Mouse (Mus musculus): ENCODE data around the gene Ccng2. TPM values are rescaled to one million over a fixed set of nuclear protein-coding genes. Genes with fewer than 3 reads are reported as not detected.

Gene Ccng2
- polyA plus RNA-seq, 1 experiment = 20.0 TPM

DNA sequence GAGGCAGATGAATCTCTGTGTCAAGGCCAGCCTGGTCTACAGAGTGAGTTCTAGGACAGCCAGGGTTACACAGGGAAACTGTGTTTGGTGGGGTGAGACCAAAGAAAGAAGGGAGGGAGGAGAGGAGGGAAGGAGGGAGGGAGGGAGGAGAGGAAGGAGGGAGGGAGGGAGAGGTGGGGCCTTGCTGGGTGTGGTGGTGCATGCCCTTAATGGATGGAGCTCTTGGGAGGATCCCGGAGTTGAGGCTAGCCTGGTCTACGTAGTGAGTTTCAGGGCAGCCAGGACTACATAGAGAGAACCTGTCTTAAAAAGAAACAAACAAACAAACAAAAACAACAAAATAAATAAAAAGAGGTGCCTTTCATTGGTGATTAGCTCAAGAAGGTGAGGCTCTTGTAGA lies 34.2 kb upstream of the Ccng2 start:
- Histone ChIP-seq H3K27me3 (replicated peaks; ENCODE audit: control insufficient read depth, insufficient read depth, low read length) (no peaks in the 10 kb centered on the region; the same call in 1 of the 2 replicates), H3K27ac (ENCODE audit: insufficient read depth, low read depth, low read length) (no peak overlapping the region), H3K4me3 (ENCODE audit: insufficient read depth, low read depth, low read length) (no peak overlapping the region), H3K36me3 (ENCODE audit: control insufficient read depth, insufficient read depth, low read length) (no peaks in the 10 kb centered on the region), H3K4me1 (ENCODE audit: control insufficient read depth, insufficient read depth, low read length) (no peaks in the 10 kb centered on the region)
- DNase-seq = no peak
- 96% methylated on average over 2 of the region's 2 CpGs for WGBS
- TF ChIP-seq CTCF (conservative IDR thresholded peaks at IDR 0.05; ENCODE audit: insufficient read depth, insufficient read length, low read depth, low read length) (no peak), POLR2A (IDR thresholded peaks at IDR 0.05; ENCODE audit: low read depth, low read length) (no peak)

DNA sequence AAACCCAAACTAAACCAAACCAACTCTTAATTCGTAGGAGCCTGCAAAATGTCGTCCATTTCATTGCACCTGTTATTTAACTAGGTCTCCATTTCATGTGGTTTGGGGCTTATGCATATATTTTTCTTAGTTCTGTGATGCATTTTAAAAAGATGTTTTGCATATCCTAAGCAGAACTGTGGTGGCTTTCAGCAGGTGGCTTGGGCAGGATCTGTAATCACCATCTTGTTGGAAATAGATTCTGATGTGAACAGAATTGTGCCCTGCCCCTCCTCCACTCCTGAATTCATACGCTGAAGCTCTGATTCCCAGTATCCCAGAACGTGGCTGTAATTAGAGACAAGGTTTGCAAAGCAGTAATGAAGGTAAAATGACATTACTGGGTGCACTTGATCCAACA lies 32.9 kb upstream of the Ccng2 start:
- no peak overlapping the region for H3K27ac ChIP-seq (ENCODE audit: insufficient read depth, low read depth, low read length)
- H3K36me3 ChIP-seq (ENCODE audit: control insufficient read depth, insufficient read depth, low read length) = no peaks in the 10 kb centered on the region
- H3K4me3 ChIP-seq (ENCODE audit: insufficient read depth, low read depth, low read length) = no peak overlapping the region
- no peaks in the 10 kb centered on the region; the same call in 1 of the 2 replicates for H3K27me3 ChIP-seq (replicated peaks; ENCODE audit: control insufficient read depth, insufficient read depth, low read length)
- TF ChIP-seq CTCF (conservative IDR thresholded peaks at IDR 0.05; ENCODE audit: insufficient read depth, insufficient read length, low read depth, low read length) (no peak), POLR2A (IDR thresholded peaks at IDR 0.05; ENCODE audit: low read depth, low read length) (no peak)
- DNase-seq = no peak
- WGBS = 49% methylated on average over 4 of the region's 4 CpGs
- no peaks in the 10 kb centered on the region for H3K4me1 ChIP-seq (ENCODE audit: control insufficient read depth, insufficient read depth, low read length)

DNA sequence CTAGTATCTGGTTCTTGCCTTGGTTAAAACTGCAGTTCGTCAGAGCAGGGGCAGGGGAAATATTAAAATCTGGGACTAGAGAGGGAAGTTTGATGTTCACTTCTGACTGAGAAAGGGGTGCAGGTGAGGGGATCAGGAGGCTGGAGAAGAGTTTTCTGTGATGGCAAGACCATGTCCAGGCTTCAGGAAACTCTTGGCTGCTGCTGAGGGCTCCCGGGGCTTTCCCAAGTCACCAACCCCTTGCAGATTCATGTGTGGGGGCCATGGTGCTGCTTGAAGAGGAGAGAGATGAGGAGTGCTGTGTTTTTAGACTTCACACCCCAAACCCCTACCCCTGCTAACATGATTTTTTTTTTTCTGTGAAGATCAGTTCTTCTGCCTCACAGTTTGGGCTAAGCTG lies 32.5 kb upstream of the Ccng2 start:
- DNase-seq = no peak
- no peak for TF ChIP-seq CTCF (conservative IDR thresholded peaks at IDR 0.05; ENCODE audit: insufficient read depth, insufficient read length, low read depth, low read length)

DNA sequence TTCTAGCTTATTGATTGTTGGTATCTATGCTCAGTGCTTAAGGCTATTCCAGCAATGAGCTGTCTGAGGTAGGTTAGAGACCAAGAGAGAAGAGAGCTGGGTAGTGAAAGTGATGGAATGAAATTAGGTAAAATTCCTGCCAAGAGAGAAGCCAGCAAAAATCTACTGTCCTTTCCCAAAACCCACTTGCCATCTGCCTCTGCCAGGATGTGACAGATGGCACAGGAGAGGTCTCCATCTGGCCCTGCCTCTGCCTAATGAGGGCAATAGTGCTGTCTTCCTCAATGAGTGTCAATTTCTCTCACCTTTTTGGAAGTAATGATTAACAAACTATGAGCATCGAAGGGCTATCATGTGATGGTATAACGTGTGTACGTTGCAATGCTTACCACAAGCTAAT lies 31.2 kb upstream of the Ccng2 start:
- Histone ChIP-seq H3K27me3 (replicated peaks; ENCODE audit: control insufficient read depth, insufficient read depth, low read length) (no peaks in the 10 kb centered on the region; the same call in 1 of the 2 replicates), H3K36me3 (ENCODE audit: control insufficient read depth, insufficient read depth, low read length) (no peaks in the 10 kb centered on the region), H3K4me3 (ENCODE audit: insufficient read depth, low read depth, low read length) (no peak overlapping the region), H3K4me1 (ENCODE audit: control insufficient read depth, insufficient read depth, low read length) (no peaks in the 10 kb centered on the region), H3K27ac (ENCODE audit: insufficient read depth, low read depth, low read length) (no peak overlapping the region)
- DNase-seq = no peak
- TF ChIP-seq CTCF (conservative IDR thresholded peaks at IDR 0.05; ENCODE audit: insufficient read depth, insufficient read length, low read depth, low read length) = no peak
- no peak for TF ChIP-seq POLR2A (IDR thresholded peaks at IDR 0.05; ENCODE audit: low read depth, low read length)
- WGBS = 69% methylated on average over 3 of the region's 3 CpGs

More for the DNA sequence above, 32.5 kb upstream of the Ccng2 start:
- WGBS = 86% methylated on average over 2 of the region's 2 CpGs
- H3K27me3 ChIP-seq (replicated peaks; ENCODE audit: control insufficient read depth, insufficient read depth, low read length) = no peaks in the 10 kb centered on the region; the same call in 1 of the 2 replicates
- H3K27ac ChIP-seq (ENCODE audit: insufficient read depth, low read depth, low read length) = no peak overlapping the region
- H3K4me3 ChIP-seq (ENCODE audit: insufficient read depth, low read depth, low read length) = no peak overlapping the region
- no peaks in the 10 kb centered on the region for H3K36me3 ChIP-seq (ENCODE audit: control insufficient read depth, insufficient read depth, low read length)
- H3K4me1 ChIP-seq (ENCODE audit: control insufficient read depth, insufficient read depth, low read length) = no peaks in the 10 kb centered on the region

DNA sequence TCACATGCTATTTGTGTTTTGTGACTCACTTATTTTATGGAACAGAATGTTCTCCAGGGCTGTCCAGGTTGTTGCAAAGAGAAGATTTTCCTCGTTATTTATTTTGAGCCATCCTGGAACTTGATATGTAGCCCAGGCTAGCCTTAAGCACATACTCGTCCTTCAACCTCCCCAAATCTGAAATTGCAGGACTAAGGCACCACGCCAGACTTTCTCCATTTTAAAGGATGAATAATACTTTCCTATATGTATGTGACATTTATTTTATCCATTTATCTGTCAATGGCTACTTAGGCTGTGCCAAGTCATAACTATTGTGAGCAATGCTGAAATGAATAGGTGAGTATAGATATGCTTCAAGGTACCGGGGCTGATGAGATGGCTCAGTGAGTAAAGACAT lies 30.5 kb upstream of the Ccng2 start:
- no peak for DNase-seq
- no peaks in the 10 kb centered on the region for H3K27me3 ChIP-seq (replicated peaks; ENCODE audit: control insufficient read depth, insufficient read depth, low read length)
- no peaks in the 10 kb centered on the region for H3K4me1 ChIP-seq (ENCODE audit: control insufficient read depth, insufficient read depth, low read length)
- TF ChIP-seq CTCF (conservative IDR thresholded peaks at IDR 0.05; ENCODE audit: insufficient read depth, insufficient read length, low read depth, low read length) (no peak), POLR2A (IDR thresholded peaks at IDR 0.05; ENCODE audit: low read depth, low read length) (no peak)
- 84% methylated on average over 4 of the region's 4 CpGs for whole genome bisulfite sequencing
- H3K4me3 ChIP-seq (ENCODE audit: insufficient read depth, low read depth, low read length) = no peak overlapping the region
- no peaks in the 10 kb centered on the region for H3K36me3 ChIP-seq (ENCODE audit: control insufficient read depth, insufficient read depth, low read length)
- H3K27ac ChIP-seq (ENCODE audit: insufficient read depth, low read depth, low read length) = no peak overlapping the region

DNA sequence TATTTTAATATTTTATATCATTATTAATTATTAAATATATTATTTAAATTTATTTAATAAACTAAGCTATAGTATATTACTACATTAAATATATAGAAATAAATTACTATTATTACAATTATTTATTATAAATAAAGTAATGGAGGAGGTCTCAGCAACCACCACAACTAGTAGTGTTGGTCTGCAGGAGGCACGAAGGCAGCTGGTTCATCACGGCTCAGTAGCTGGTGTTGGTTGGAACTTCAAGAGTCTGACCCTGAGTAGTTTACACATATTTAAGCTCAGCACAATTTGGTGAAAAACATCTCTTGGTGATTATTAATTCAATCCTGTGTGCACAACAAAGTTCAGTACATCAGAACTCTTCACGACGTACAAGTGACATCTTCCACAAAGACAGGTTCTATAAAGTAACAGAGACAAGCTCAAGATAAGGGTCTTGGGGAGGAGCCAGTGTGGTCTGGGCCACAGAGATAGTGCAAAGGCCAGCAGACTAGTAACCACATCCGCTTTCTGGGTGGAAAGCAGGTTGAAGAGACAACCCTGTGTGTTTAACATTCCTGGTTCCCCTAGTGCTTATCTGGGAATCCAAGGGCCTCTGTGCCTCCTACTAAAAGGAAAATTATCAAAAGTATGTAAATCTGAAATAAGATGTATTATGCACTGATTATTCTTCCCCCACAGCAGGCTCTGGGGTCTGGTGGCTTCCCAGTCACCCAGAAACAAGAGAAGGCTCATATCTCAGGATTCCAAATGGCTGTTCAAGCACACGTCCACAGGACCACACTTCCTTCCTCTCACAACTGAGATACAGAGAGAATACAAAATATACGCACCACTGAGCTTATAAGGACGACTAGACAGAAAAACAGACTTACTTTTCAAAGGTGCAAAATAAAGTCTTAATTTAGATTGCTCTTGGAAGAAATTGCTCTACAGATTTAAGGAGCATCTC lies 27.2 kb upstream of the Ccng2 start:
- no peak overlapping the region for H3K27ac ChIP-seq (ENCODE audit: insufficient read depth, low read depth, low read length)

DNA sequence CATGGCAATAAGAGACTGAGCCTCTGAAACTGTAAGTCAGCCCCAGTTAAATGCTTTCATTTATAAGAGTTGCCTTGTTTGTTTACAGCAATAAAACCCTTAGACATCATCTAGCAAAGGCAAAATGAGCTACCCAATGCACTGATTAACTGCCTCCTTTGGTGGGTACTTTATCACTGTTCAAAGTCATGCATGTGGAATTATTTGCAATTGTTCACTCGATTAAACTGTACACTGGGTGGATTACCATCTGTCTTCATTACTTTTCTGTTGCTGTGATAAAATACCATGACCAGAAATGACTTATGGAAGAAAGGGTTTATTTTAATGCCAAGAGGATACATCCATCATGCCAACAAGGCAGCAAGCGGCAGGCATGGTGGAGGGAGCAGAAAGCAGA lies 21.8 kb upstream of the Ccng2 start:
- Histone ChIP-seq H3K4me3 (ENCODE audit: insufficient read depth, low read depth, low read length) (no peak overlapping the region), H3K36me3 (ENCODE audit: control insufficient read depth, insufficient read depth, low read length) (no peaks in the 10 kb centered on the region), H3K4me1 (ENCODE audit: control insufficient read depth, insufficient read depth, low read length) (no peaks in the 10 kb centered on the region), H3K27ac (ENCODE audit: insufficient read depth, low read depth, low read length) (no peak overlapping the region), H3K27me3 (replicated peaks; ENCODE audit: control insufficient read depth, insufficient read depth, low read length) (no peaks in the 10 kb centered on the region)
- TF ChIP-seq CTCF (conservative IDR thresholded peaks at IDR 0.05; ENCODE audit: insufficient read depth, insufficient read length, low read depth, low read length) (no peak), POLR2A (IDR thresholded peaks at IDR 0.05; ENCODE audit: low read depth, low read length) (no peak)
- 85% methylated on average over 2 of the region's 2 CpGs for WGBS
- no peak for DNase-seq

More for the DNA sequence above, 27.2 kb upstream of the Ccng2 start:
- H3K4me3 ChIP-seq (ENCODE audit: insufficient read depth, low read depth, low read length) = no peak overlapping the region
- H3K36me3 ChIP-seq (ENCODE audit: control insufficient read depth, insufficient read depth, low read length) = no peaks in the 10 kb centered on the region
- H3K27me3 ChIP-seq (replicated peaks; ENCODE audit: control insufficient read depth, insufficient read depth, low read length) = no peaks in the 10 kb centered on the region
- DNase-seq = no peak
- 80% methylated on average over 8 of the region's 8 CpGs for WGBS
- TF ChIP-seq CTCF (conservative IDR thresholded peaks at IDR 0.05; ENCODE audit: insufficient read depth, insufficient read length, low read depth, low read length) (no peak), POLR2A (IDR thresholded peaks at IDR 0.05; ENCODE audit: low read depth, low read length) (no peak)
- no peaks in the 10 kb centered on the region for H3K4me1 ChIP-seq (ENCODE audit: control insufficient read depth, insufficient read depth, low read length)
